Mouse (Mus musculus) liver, embryonic 15.5 days (tissue): Measurements from ENCODE around the gene Ppih. TPM values are rescaled to one million over a fixed set of nuclear protein-coding genes. Genes with fewer than 3 reads are reported as not detected.
A peak's percentile ranks its signal among the peaks of the same experiment; 100 is the strongest.

ENCODE experiments used
- ATAC-seq: fragments of 200-750 bp; cut with Nextera tagmentation; 2 replicates; pipeline ENCODE4 v1.8.0; 2017; ENCODE audit warnings: moderate number of reproducible peaks, mild to moderate bottlenecking, moderate library complexity; ENCODE audit not compliant: insufficient read depth
- H3K27ac ChIP-seq: fragments of 300-500 bp; sonication (generic); replicated peaks from 2 replicates; pipeline ENCODE4 v1.5.1; 2015; ENCODE audit warnings: mild to moderate bottlenecking, inconsistent platforms
- H3K27me3 ChIP-seq: fragments of 300-500 bp; sonication (generic); 2 replicates; pipeline ENCODE4 v1.6.1; 2015; ENCODE audit warnings: mild to moderate bottlenecking, inconsistent platforms
- H3K36me3 ChIP-seq: fragments of 300-500 bp; sonication (generic); replicated peaks from 2 replicates; pipeline ENCODE4 v1.6.1; 2015; ENCODE audit warnings: moderate library complexity, mild to moderate bottlenecking, inconsistent platforms
- H3K4me1 ChIP-seq: fragments of 300-500 bp; sonication (generic); replicated peaks from 2 replicates; pipeline ENCODE4 v1.6.1; 2015; ENCODE audit warnings: inconsistent platforms
- H3K4me2 ChIP-seq: fragments of 300-500 bp; sonication (generic); 2 replicates; pipeline ENCODE4 v1.6.1; 2015; ENCODE audit warnings: moderate library complexity, mild to moderate bottlenecking, inconsistent platforms
- H3K4me3 ChIP-seq: fragments of 300-500 bp; sonication (generic); replicated peaks from 2 replicates; pipeline ENCODE4 v1.5.1; 2015; ENCODE audit warnings: mild to moderate bottlenecking, inconsistent platforms
- H3K9ac ChIP-seq: fragments of 300-500 bp; sonication (generic); 2 replicates; pipeline ENCODE4 v1.6.1; 2015; ENCODE audit warnings: moderate library complexity, mild to moderate bottlenecking, inconsistent platforms
- H3K9me3 ChIP-seq: fragments of 300-500 bp; sonication (generic); replicated peaks from 2 replicates; pipeline ENCODE4 v1.6.1; 2016; ENCODE audit warnings: inconsistent platforms
- WGBS: fragments of 180-500 bp; shearing (Covaris S2); methylation state at CpG from one replicate; pipeline ENCODE4 v1.1.7; 2015; ENCODE audit warnings: mixed read lengths; ENCODE audit not compliant: insufficient replicate concordance; 5-methylcytosine and 5-hydroxymethylcytosine counted together
- polyA plus RNA-seq: library from polyadenylated mRNA; unstranded; fragments of >200 nt; fragmentation: Nextera tagmentation; extraction: Ambion mirVana; gene quantifications from 2 replicates; pipeline ENCODE4 v1.2.1, GENCODE M21; 2015

Gene Ppih
- polyA plus RNA-seq = 44.8 and 53.9 TPM in 2 replicates

GRCm38 (mm10) chr4:119320131-119320830 lies at the start of gene Ppih:
Gene Ppih, minus strand, starts transcription at chr4:119320546.
- H3K36me3 ChIP-seq = peaks cover 33% of the 10 kb centered on the region
- H3K27ac ChIP-seq = peak within 1 kb of the TSS; percentile 63; the same call in 1 of the 2 replicates
- WGBS = under 1% methylated on average over 44 of the region's 44 CpGs
- H3K4me3 ChIP-seq = peak within 1 kb of the TSS; percentile 81
- peaks cover 4% of the 10 kb centered on the region; the same call in 1 of the 2 replicates for H3K27me3 ChIP-seq
- H3K9ac ChIP-seq = peak within 1 kb of the TSS; percentile 71
- peaks cover 22% of the 10 kb centered on the region for H3K4me1 ChIP-seq
- ATAC-seq = peak; percentile 96
- no peaks in the 10 kb centered on the region for H3K9me3 ChIP-seq
- peak within 1 kb of the TSS; percentile 93 for H3K4me2 ChIP-seq

- H3K9ac ChIP-seq = no peak overlapping the region
- no peaks in the 10 kb centered on the region for H3K27me3 ChIP-seq
- no peak overlapping the region for H3K4me2 ChIP-seq
- WGBS = 68% methylated on average over 6 of the region's 6 CpGs
- H3K9me3 ChIP-seq = no peaks in the 10 kb centered on the region
- H3K4me1 ChIP-seq = no peaks in the 10 kb centered on the region
- H3K27ac ChIP-seq = no peak overlapping the region
- no peak for ATAC-seq
- H3K4me3 ChIP-seq = no peak overlapping the region
- H3K36me3 ChIP-seq = no peaks in the 10 kb centered on the region
These were observed 49.1 kb upstream of the Ppih start for GRCm38 (mm10) chr4:119369460-119369859.

GRCm38 (mm10) chr4:119366758-119367526 lies 46.6 kb upstream of the Ppih start:
- WGBS = 39% methylated on average over 4 of the region's 4 CpGs
- no peaks in the 10 kb centered on the region for H3K27me3 ChIP-seq
- H3K9me3 ChIP-seq = no peaks in the 10 kb centered on the region
- H3K36me3 ChIP-seq = no peaks in the 10 kb centered on the region
- no peak overlapping the region for H3K4me2 ChIP-seq
- H3K4me3 ChIP-seq = no peak overlapping the region
- no peak overlapping the region for H3K9ac ChIP-seq
- H3K27ac ChIP-seq = no peak overlapping the region
- ATAC-seq = no peak
- H3K4me1 ChIP-seq = no peaks in the 10 kb centered on the region

- no peak overlapping the region for H3K9ac ChIP-seq
- no peaks in the 10 kb centered on the region for H3K36me3 ChIP-seq
- ATAC-seq = no peak
- H3K4me1 ChIP-seq = no peaks in the 10 kb centered on the region
- H3K27me3 ChIP-seq = peaks cover 8% of the 10 kb centered on the region; the same call in 1 of the 2 replicates
- H3K4me2 ChIP-seq = no peak overlapping the region
- H3K27ac ChIP-seq = no peak overlapping the region
- no peaks in the 10 kb centered on the region for H3K9me3 ChIP-seq
- H3K4me3 ChIP-seq = no peak overlapping the region
- WGBS = 48% methylated on average over 3 of the region's 3 CpGs
These were observed 41.9 kb upstream of the Ppih start for GRCm38 (mm10) chr4:119362231-119362630.

GRCm38 (mm10) chr4:119359196-119359971 lies 39.0 kb upstream of the Ppih start:
- Histone ChIP-seq H3K9me3 (no peaks in the 10 kb centered on the region), H3K36me3 (no peaks in the 10 kb centered on the region), H3K9ac (no peak overlapping the region), H3K4me1 (no peaks in the 10 kb centered on the region), H3K4me3 (peak overlapping the region; percentile 37), H3K27me3 (peaks cover 16% of the 10 kb centered on the region; the same call in 1 of the 2 replicates), H3K4me2 (peak overlapping the region; percentile 58), H3K27ac (no peak overlapping the region)
- 10% methylated on average over 30 of the region's 30 CpGs for WGBS
- no peak for ATAC-seq

- H3K27ac ChIP-seq = no peak overlapping the region
- no peak for ATAC-seq
- H3K4me3 ChIP-seq = no peak overlapping the region
- no peaks in the 10 kb centered on the region for H3K36me3 ChIP-seq
- no peaks in the 10 kb centered on the region for H3K4me1 ChIP-seq
- no peaks in the 10 kb centered on the region for H3K9me3 ChIP-seq
- no peaks in the 10 kb centered on the region for H3K27me3 ChIP-seq
- WGBS = 72% methylated on average over 6 of the region's 6 CpGs
- no peak overlapping the region for H3K4me2 ChIP-seq
- no peak overlapping the region for H3K9ac ChIP-seq
These were observed 25.2 kb upstream of the Ppih start for GRCm38 (mm10) chr4:119345508-119345907.

GRCm38 (mm10) chr4:119338861-119339361 lies 18.6 kb upstream of the Ppih start:
- WGBS = 8% methylated on average over 10 of the region's 10 CpGs
- H3K9me3 ChIP-seq = no peaks in the 10 kb centered on the region
- no peak overlapping the region for H3K9ac ChIP-seq
- H3K4me2 ChIP-seq = no peak overlapping the region
- no peak overlapping the region for H3K4me3 ChIP-seq
- no peak for ATAC-seq
- H3K36me3 ChIP-seq = no peaks in the 10 kb centered on the region
- H3K27ac ChIP-seq = no peak overlapping the region
- 0 out of 2 replicates have a peak, but pooled peaks cover 3% of the 10 kb centered on the region for H3K4me1 ChIP-seq
- H3K27me3 ChIP-seq = no peaks in the 10 kb centered on the region

- H3K4me2 ChIP-seq = no peak overlapping the region
- no peak overlapping the region for H3K27ac ChIP-seq
- 0 out of 2 replicates have a peak, but pooled peaks cover 3% of the 10 kb centered on the region for H3K4me1 ChIP-seq
- H3K9ac ChIP-seq = no peak overlapping the region
- no peaks in the 10 kb centered on the region for H3K9me3 ChIP-seq
- H3K4me3 ChIP-seq = no peak overlapping the region
- H3K36me3 ChIP-seq = no peaks in the 10 kb centered on the region
- ATAC-seq = no peak
- H3K27me3 ChIP-seq = no peaks in the 10 kb centered on the region
- WGBS = 70% methylated on average over 4 of the region's 4 CpGs
These were observed 18.1 kb upstream of the Ppih start for GRCm38 (mm10) chr4:119338422-119338821.

GRCm38 (mm10) chr4:119333487-119333886 lies 13.1 kb upstream of the Ppih start:
- Histone ChIP-seq H3K4me2 (no peak overlapping the region), H3K4me1 (no peaks in the 10 kb centered on the region), H3K9ac (no peak overlapping the region), H3K9me3 (no peaks in the 10 kb centered on the region), H3K27ac (no peak overlapping the region), H3K4me3 (no peak overlapping the region), H3K27me3 (peaks cover 4% of the 10 kb centered on the region; the same call in 1 of the 2 replicates), H3K36me3 (no peaks in the 10 kb centered on the region)
- ATAC-seq = no peak
- WGBS = 68% methylated on average over 6 of the region's 6 CpGs

GRCm38 (mm10) chr4:119320896-119321550 lies 677 bp upstream of the Ppih start:
- WGBS = 29% methylated on average over 10 of the region's 10 CpGs
- Histone ChIP-seq H3K27ac (0 out of 2 replicates have a peak overlapping the region, but pooled peaks have one; percentile 63), H3K9ac (peak overlapping the region; percentile 50), H3K36me3 (peaks cover 26% of the 10 kb centered on the region), H3K9me3 (no peaks in the 10 kb centered on the region), H3K4me3 (peak overlapping the region; percentile 81), H3K4me1 (peaks cover 22% of the 10 kb centered on the region), H3K27me3 (peaks cover 5% of the 10 kb centered on the region; the same call in 1 of the 2 replicates), H3K4me2 (peak overlapping the region; percentile 93)
- peak; percentile 14; the same call in 1 of the 2 replicates for ATAC-seq
